Mouse (Mus musculus): ENCODE data around the gene Asic2.

- TF ChIP-seq CTCF (IDR thresholded peaks at IDR 0.05; ENCODE audit: borderline replicate concordance, insufficient read depth, low read length), result no peak
- TF ChIP-seq POLR2A (IDR thresholded peaks at IDR 0.05; ENCODE audit: low read depth, low read length), result no peak
Measured at GRCm38 (mm10) chr11:80856827-80857226, 1111.4 kb downstream of the Asic2 start.

Data from embryonic fibroblast, embryonic 13.5 days (primary cell).